Mouse (Mus musculus) stomach, embryonic 15.5 days (tissue): ENCODE measurements at regions not wholly inside any gene's neighbourhood (a gene's known extent, or its start where the extent isn't known, plus 50 kb on each side); places are given as distances from the start of the nearest gene placed in this dataset.

ENCODE experiments used
- ATAC-seq: fragments of 200-750 bp; cut with Nextera tagmentation; 2 replicates; pipeline ENCODE4 v1.8.0; 2017; ENCODE audit warnings: low read depth, moderate number of reproducible peaks, moderate TSS enrichment; ENCODE audit not compliant: insufficient read depth, low FRiP score
- H3K27ac ChIP-seq: fragments of 300-500 bp; sonication (generic); 2 replicates; pipeline ENCODE4 v1.5.1; 2015; ENCODE audit warnings: mild to moderate bottlenecking, inconsistent platforms
- H3K27me3 ChIP-seq: fragments of 300-500 bp; sonication (generic); replicated peaks from 2 replicates; pipeline ENCODE4 v1.6.1; 2015; ENCODE audit warnings: inconsistent platforms
- H3K36me3 ChIP-seq: fragments of 300-500 bp; sonication (generic); 2 replicates; pipeline ENCODE4 v1.6.1; 2015; ENCODE audit warnings: inconsistent platforms
- H3K4me1 ChIP-seq: fragments of 300-500 bp; sonication (generic); 2 replicates; pipeline ENCODE4 v1.6.1; 2015; ENCODE audit warnings: inconsistent platforms
- H3K4me2 ChIP-seq: fragments of 300-500 bp; sonication (generic); 2 replicates; pipeline ENCODE4 v1.6.1; 2015; ENCODE audit warnings: mild to moderate bottlenecking, inconsistent platforms
- H3K4me3 ChIP-seq: fragments of 300-500 bp; sonication (generic); replicated peaks from 2 replicates; pipeline ENCODE4 v1.5.1; 2015; ENCODE audit warnings: inconsistent platforms
- H3K9ac ChIP-seq: fragments of 300-500 bp; sonication (generic); 2 replicates; pipeline ENCODE4 v1.6.1; 2015; ENCODE audit warnings: inconsistent platforms
- H3K9me3 ChIP-seq: fragments of 300-500 bp; sonication (generic); 2 replicates; pipeline ENCODE4 v1.6.1; 2016; ENCODE audit warnings: inconsistent platforms
- WGBS: fragments of 180-500 bp; shearing (Covaris S2); methylation state at CpG from one replicate; pipeline ENCODE4 v1.1.7; 2015; 5-methylcytosine and 5-hydroxymethylcytosine counted together

DNA sequence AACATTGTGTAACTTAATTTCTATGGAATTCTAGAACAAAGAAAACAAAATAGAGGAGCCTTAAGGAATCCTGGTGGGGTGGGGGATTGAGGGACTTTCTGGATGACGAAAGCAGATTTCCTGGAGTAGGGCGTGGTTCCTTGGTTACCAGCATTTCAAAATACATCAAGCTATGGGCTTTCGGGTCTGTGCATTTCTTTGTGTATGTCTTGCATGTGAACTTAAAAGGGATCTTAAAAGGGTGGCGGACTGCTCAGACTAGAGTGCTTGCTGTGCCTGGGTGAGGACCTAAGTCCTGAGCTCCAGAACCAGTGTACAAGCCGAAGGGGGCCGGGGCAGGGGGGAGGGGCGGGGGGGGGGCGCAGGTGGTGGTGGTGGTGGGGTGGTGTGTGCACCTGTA, 91.5 kb upstream of the Slc45a1 start:
- H3K27ac ChIP-seq: no peak overlapping the region
- WGBS: 45% methylated on average over 8 of the region's 8 CpGs
- H3K4me3 ChIP-seq: no peak overlapping the region
- no peaks in the 10 kb centered on the region for H3K9me3 ChIP-seq
- peaks cover 13% of the 10 kb centered on the region for H3K4me1 ChIP-seq
- no peak overlapping the region for H3K4me2 ChIP-seq
- H3K27me3 ChIP-seq: no peaks in the 10 kb centered on the region
- H3K9ac ChIP-seq: no peak overlapping the region
- no peak for ATAC-seq
- H3K36me3 ChIP-seq: no peaks in the 10 kb centered on the region

DNA sequence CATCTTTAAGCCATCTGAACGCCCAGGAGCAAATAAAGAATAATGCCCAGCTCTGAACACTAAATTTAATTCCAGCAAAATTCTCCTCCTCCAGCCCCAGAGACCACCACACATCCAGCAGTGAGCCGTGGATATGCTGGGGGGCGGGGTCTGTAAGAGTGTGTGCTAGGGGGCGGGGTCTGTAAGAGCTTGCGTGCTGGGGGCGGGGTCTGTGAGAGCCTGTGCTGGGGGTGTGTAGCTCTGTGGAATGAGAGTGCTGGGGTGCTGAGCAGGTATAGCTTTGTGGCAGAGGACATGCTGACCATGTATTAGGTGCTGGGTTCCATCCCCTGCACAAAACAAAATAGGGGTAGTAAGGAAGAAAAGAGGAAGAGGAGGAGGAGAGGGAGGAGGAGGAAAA, 91.1 kb upstream of the Slc45a1 start:
- WGBS: 19% methylated on average over 6 of the region's 6 CpGs
- H3K9me3 ChIP-seq: no peaks in the 10 kb centered on the region
- no peak overlapping the region for H3K9ac ChIP-seq
- no peaks in the 10 kb centered on the region for H3K36me3 ChIP-seq
- no peaks in the 10 kb centered on the region for H3K27me3 ChIP-seq
- no peak overlapping the region for H3K27ac ChIP-seq
- no peak for ATAC-seq
- no peak overlapping the region for H3K4me2 ChIP-seq
- no peak overlapping the region for H3K4me3 ChIP-seq
- H3K4me1 ChIP-seq: peaks cover 13% of the 10 kb centered on the region

DNA sequence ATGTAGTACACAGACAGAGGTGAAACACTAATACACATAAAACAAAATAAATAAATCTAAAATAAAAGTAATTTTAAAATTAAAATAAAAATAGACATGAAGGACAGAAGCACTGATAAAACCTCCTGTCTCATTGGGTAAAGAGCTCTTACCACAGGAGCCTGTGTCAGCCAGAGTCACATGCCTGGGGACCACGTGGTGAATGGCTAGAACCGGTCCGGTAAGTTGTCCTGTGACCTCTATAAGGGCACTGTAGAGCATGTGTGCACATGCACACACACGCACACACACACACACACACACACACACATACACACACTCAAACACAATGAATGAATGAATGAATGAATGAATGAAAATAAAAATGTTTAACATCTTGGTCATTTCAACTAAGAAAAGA, 89.8 kb upstream of the Slc45a1 start:
- no peak for ATAC-seq
- Histone ChIP-seq H3K27me3 (no peaks in the 10 kb centered on the region), H3K36me3 (no peaks in the 10 kb centered on the region), H3K9ac (no peak overlapping the region), H3K4me1 (peaks cover 13% of the 10 kb centered on the region), H3K9me3 (no peaks in the 10 kb centered on the region), H3K27ac (no peak overlapping the region), H3K4me2 (no peak overlapping the region), H3K4me3 (no peak overlapping the region)
- WGBS: 81% methylated on average over 4 of the region's 4 CpGs

DNA sequence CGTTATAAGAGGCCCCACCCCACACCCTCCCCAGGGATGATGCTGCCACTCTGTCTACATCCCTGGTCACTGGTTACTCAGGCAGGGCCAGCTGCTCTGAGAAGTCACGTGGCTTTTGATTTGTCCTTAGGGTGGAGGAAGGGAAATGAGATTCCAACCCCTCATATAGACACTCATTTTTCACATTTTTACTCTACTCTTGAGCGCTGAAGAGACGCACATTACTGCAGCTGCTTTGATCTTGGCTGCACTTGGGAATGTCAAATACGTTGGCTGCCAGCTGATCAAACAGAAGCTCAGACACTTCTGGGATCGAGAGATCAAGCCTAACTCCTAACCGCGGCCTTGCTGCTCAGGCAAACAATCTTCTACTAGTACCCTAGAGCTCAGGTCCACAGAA, 88.2 kb upstream of the Slc45a1 start:
- no peak overlapping the region for H3K4me3 ChIP-seq
- H3K4me1 ChIP-seq: no peaks in the 10 kb centered on the region
- H3K27ac ChIP-seq: no peak overlapping the region
- H3K9me3 ChIP-seq: no peaks in the 10 kb centered on the region
- H3K9ac ChIP-seq: no peak overlapping the region
- H3K27me3 ChIP-seq: no peaks in the 10 kb centered on the region
- no peak for ATAC-seq
- H3K4me2 ChIP-seq: no peak overlapping the region
- 25% methylated on average over 8 of the region's 8 CpGs for WGBS
- H3K36me3 ChIP-seq: no peaks in the 10 kb centered on the region

DNA sequence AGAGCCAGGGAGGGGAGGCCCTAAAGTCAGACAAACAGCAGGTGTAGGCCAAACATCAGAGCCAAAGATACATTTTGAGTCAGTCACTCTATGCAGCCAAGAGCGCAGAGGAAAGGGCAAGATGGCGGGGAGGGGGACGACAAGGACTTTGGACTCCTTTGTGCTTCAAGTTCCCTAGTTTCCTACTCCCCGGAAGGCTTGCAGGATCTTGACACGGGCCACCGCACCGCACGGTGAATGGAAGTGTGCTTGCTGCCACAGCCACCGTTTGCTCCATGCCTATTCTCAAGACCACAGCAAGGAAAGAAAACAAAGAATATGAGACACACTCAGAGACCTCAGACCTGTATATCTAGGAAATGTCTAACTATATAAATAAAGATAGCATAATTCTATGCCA, 86.8 kb upstream of the Slc45a1 start:
- no peak overlapping the region for H3K4me2 ChIP-seq
- WGBS: 82% methylated on average over 9 of the region's 9 CpGs
- H3K27ac ChIP-seq: no peak overlapping the region
- H3K4me3 ChIP-seq: no peak overlapping the region
- no peak for ATAC-seq
- no peaks in the 10 kb centered on the region for H3K4me1 ChIP-seq
- H3K27me3 ChIP-seq: no peaks in the 10 kb centered on the region
- H3K9me3 ChIP-seq: no peaks in the 10 kb centered on the region
- no peak overlapping the region for H3K9ac ChIP-seq
- H3K36me3 ChIP-seq: no peaks in the 10 kb centered on the region

DNA sequence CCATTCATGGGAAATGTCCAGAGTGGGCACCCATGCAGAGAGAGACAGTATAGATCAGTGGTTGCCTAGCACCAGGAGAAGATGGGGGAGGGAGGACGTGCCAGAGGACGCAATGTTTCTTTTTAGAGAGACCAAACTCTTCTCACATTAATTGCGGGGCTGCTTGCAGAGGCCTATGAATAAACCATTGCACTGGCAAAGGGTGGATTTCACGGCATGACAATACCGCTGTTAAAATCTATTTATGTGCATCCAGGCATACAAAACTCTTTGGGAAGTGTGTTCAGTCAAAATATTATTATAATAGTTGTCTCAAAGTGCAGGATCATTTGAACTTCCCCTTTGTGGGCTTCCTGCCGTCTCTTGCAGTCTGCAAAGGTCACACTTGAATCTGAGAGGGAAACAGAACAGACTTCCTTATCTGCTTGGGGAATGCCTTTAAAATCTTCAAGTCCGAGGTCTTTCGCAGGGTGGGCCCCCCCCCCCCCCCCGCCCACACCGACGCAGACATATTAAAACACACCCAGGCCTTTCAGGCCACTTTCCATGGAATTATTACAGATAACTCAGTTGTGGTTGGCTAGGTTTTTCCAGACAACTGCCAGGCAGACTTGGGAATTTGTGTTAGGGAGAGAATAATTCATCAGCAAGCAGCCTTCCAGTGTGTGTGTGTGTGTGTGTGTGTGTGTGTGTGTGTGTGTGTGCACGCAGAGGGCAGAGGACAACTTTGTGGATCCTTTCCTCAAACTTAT, 78.3 kb upstream of the Slc45a1 start:
- no peaks in the 10 kb centered on the region for H3K36me3 ChIP-seq
- no peak overlapping the region for H3K4me2 ChIP-seq
- no peak; the same call in 1 of the 2 replicates for ATAC-seq
- H3K4me3 ChIP-seq: no peak overlapping the region
- H3K4me1 ChIP-seq: peaks cover 12% of the 10 kb centered on the region; the same call in 1 of the 2 replicates
- no peaks in the 10 kb centered on the region for H3K9me3 ChIP-seq
- peak overlapping the region; percentile 71 for H3K27ac ChIP-seq
- WGBS: 8% methylated on average over 12 of the region's 12 CpGs
- H3K9ac ChIP-seq: no peak overlapping the region
- no peaks in the 10 kb centered on the region for H3K27me3 ChIP-seq

DNA sequence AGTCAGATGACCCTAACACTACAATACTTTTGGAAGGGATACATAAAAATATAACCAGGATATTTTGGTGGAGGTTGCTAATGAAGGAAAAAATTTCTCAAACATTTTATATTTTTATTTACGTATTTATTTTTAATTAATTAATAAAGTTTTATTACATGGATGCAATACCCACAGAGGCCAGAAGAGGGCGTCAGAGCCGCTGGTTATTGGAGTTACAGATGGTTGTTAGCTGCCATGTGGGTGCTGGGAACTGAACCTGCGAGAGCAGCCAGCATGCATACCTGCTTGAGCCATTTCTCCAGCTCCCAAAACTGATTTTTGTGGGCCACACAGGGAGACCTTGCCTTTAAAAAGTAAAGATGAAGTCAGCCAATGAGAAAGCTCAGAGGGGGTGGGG, 74.6 kb upstream of the Slc45a1 start:
- no peak overlapping the region for H3K9ac ChIP-seq
- whole genome bisulfite sequencing: 56% methylated on average over 4 of the region's 4 CpGs
- H3K4me1 ChIP-seq: peaks cover 12% of the 10 kb centered on the region; the same call in 1 of the 2 replicates
- H3K4me2 ChIP-seq: no peak overlapping the region
- H3K9me3 ChIP-seq: no peaks in the 10 kb centered on the region
- H3K27ac ChIP-seq: no peak overlapping the region
- H3K4me3 ChIP-seq: no peak overlapping the region
- no peak for ATAC-seq
- no peaks in the 10 kb centered on the region for H3K36me3 ChIP-seq
- H3K27me3 ChIP-seq: no peaks in the 10 kb centered on the region

DNA sequence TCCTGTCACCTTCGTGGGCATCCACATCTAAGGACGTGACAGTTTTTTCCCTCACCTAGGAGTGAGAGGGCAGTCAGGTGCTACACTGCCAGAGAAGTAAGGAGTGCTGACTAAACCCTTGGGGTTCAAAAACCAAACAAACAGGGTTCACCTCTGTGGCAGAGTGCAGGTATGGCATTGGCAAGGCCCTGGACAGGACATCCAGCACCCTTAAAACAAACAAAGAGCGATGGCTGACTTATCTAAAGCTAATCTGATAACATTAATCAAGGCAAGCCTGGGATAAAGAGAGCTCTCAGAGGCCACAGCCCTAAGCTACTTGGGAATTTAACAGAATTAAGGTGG, 74.1 kb upstream of the Slc45a1 start:
- WGBS: 60% methylated on average over 3 of the region's 3 CpGs
- no peak overlapping the region for H3K27ac ChIP-seq
- no peaks in the 10 kb centered on the region for H3K9me3 ChIP-seq
- ATAC-seq: no peak
- H3K36me3 ChIP-seq: no peaks in the 10 kb centered on the region
- H3K27me3 ChIP-seq: no peaks in the 10 kb centered on the region
- no peak overlapping the region for H3K4me3 ChIP-seq
- peaks cover 12% of the 10 kb centered on the region; the same call in 1 of the 2 replicates for H3K4me1 ChIP-seq
- no peak overlapping the region for H3K9ac ChIP-seq
- no peak overlapping the region for H3K4me2 ChIP-seq

DNA sequence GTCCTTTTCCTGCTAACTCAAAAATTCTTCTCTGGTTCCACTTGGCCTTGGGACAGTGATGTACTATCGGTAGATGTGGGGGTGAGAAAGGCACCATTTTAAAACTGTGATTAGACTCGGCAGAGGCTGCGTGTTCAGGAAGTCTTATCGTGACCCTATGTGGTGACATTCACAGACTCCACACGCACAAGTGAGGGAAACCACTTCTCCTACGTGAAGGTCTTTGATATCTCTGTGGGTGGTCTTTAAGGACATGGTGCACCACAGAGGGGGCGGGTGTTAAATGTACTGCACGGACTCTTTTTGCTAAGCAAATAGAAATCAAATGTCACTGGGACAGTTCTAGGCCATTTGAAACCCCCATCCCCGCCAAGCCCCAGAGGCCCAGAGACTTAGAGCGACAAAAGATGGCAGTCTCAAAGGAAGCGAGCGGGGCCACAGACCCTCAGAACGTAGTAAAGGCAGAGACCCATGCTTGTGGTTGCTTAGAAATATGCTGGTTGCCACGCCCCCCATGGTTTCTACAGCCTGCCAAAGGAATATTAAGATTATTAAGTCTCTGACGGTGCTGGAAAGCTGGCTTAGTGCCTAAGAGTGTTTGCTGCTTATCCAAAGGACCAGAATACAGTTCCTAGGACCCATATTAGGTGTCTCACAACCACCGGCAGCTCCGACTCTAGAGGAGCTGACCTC, 73.6 kb upstream of the Slc45a1 start:
- Histone ChIP-seq H3K36me3 (no peaks in the 10 kb centered on the region), H3K9me3 (no peaks in the 10 kb centered on the region), H3K27ac (peak overlapping the region; percentile 32), H3K4me3 (no peak overlapping the region), H3K4me1 (peaks cover 12% of the 10 kb centered on the region; the same call in 1 of the 2 replicates), H3K9ac (no peak overlapping the region), H3K27me3 (no peaks in the 10 kb centered on the region), H3K4me2 (no peak overlapping the region)
- no peak for ATAC-seq
- WGBS: 66% methylated on average over 17 of the region's 17 CpGs

- Histone ChIP-seq H3K27me3 (no peaks in the 10 kb centered on the region), H3K27ac (peak overlapping the region; percentile 32; the same call in 1 of the 2 replicates), H3K4me3 (no peak overlapping the region), H3K4me2 (no peak overlapping the region), H3K36me3 (no peaks in the 10 kb centered on the region), H3K4me1 (peaks cover 6% of the 10 kb centered on the region; the same call in 1 of the 2 replicates), H3K9me3 (no peaks in the 10 kb centered on the region), H3K9ac (no peak overlapping the region)
- ATAC-seq: no peak
- WGBS: 67% methylated on average over 11 of the region's 11 CpGs
These were observed 72.8 kb upstream of the Slc45a1 start for GRCm38 (mm10) chr4:150724823-150725222.

DNA sequence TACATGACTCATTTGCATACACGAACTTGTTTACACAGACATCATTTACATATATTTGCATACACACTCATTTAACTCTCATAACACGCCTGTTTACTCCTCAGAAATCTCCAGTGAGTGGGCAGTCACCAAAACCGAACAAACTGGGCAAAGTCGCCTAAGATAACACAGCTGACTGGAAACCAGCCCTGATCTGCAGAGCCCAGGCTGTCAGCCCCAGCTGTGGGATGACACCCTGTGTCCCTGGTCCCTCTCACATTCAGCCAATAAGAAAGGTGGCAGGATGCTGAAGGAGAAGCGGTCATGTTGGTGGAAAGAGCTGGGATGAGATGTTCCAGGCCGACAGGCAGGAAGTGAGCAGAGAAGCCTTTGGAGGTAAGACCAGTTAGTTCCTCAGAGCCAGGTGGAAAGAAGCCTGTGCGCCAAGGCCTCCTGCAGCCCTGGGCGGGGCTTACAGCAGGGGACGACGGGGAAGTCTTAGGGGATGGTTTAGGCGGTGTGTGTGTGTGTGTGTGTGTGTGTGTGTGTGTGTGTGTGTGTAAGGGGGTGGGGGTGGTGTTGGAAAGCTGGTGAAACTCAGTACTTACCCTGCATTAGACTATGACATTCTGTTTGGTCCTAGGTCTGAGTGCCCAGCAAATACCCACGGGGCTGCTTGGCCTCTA, 69.8 kb upstream of the Slc45a1 start:
- Histone ChIP-seq H3K4me1 (0 out of 2 replicates have a peak, but pooled peaks cover 5% of the 10 kb centered on the region), H3K4me3 (no peak overlapping the region), H3K27ac (no peak overlapping the region), H3K4me2 (no peak overlapping the region), H3K9ac (no peak overlapping the region), H3K36me3 (no peaks in the 10 kb centered on the region), H3K9me3 (no peaks in the 10 kb centered on the region), H3K27me3 (no peaks in the 10 kb centered on the region)
- no peak for ATAC-seq
- WGBS: 48% methylated on average over 12 of the region's 12 CpGs

GRCm38 (mm10) chr4:150717866-150718265, 65.9 kb upstream of the Slc45a1 start:
- 80% methylated on average over 7 of the region's 7 CpGs for WGBS
- no peak overlapping the region for H3K9ac ChIP-seq

More at GRCm38 (mm10) chr4:150717866-150718265, 65.9 kb upstream of the Slc45a1 start:
- Histone ChIP-seq H3K4me1 (no peaks in the 10 kb centered on the region), H3K9me3 (no peaks in the 10 kb centered on the region), H3K36me3 (no peaks in the 10 kb centered on the region), H3K27me3 (no peaks in the 10 kb centered on the region), H3K27ac (no peak overlapping the region), H3K4me2 (no peak overlapping the region), H3K4me3 (no peak overlapping the region)
- no peak for ATAC-seq
